Mouse (Mus musculus) frontal cortex, postnatal 36 days (tissue): Measurements from ENCODE around the gene Rtf1.

Experiments used
- DNase-seq, 2 experiments: peaks; one replicate each; pipeline ENCODE4 v3.0.0; 2022; ENCODE audit warnings: low spot score in 2 of 2

Gene Rtf1

GRCm38 (mm10) chr2:119730735-119731134, 55.9 kb downstream of the Rtf1 start:
- no peak for DNase-seq

- DNase-seq = no peak
These were observed 62.3 kb downstream of the Rtf1 start for GRCm38 (mm10) chr2:119737124-119737523.

DNA sequence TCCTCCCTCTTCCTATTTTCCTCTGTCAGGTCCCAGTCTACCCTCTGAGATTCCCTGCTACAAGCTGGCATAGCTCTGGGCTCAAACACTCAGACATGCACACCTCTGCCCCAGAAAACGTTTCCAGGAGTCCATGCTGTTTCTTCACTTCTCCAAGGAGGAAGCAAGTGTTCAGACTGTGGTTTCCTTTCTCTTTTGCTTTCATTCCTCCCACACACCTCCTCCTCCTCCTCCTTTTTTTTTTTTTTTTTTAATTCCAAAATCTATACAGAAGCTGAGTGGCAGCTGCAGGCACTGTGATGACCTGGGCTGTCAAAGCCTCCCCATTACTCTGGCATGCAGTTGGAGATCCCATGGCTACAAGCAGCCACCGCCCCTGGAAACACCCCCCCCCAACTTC, 65.7 kb downstream of the Rtf1 start:
- no peak for DNase-seq

GRCm38 (mm10) chr2:119741581-119742411, 66.9 kb downstream of the Rtf1 start, which contains the start of gene Itpka:
Gene Itpka (plus strand): TSS chr2:119742337.
- DNase-seq = no peak

GRCm38 (mm10) chr2:119742461-119743175, 67.8 kb downstream of the Rtf1 start:
- DNase-seq = peak in 1 of 2 experiments; percentile 65

DNA sequence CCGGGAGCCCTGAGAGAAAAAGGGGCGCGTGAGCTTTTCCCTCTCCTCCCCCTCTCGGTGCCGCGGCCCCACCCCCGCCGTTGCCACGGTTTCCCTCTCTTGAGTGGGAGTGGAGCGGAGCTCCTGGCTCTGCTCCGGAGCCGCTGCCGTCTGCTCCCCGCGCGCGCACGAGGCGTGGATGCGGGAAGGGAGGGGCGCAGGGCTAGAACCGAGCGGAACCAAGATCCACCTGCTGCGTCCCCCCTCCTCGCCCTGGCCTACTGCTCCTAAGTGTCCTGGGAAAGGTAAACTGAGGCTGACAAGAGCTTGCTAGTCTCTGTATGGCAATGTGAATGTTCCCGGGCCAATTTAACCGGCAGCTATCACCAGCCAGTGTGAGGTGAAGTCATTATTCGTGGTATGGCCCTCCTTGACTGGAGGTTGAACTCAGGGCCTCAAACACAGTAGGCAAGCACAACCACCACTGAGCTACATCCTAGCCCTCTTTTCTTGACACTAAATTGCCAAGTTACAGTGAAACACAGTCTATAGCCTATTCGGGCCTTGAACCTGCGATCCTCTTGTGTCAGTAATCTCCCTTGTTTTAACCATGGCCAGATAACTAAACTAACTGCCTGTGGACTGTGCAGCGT, 68.4 kb downstream of the Rtf1 start:
- peak; percentile 70 to 74 for DNase-seq

DNA sequence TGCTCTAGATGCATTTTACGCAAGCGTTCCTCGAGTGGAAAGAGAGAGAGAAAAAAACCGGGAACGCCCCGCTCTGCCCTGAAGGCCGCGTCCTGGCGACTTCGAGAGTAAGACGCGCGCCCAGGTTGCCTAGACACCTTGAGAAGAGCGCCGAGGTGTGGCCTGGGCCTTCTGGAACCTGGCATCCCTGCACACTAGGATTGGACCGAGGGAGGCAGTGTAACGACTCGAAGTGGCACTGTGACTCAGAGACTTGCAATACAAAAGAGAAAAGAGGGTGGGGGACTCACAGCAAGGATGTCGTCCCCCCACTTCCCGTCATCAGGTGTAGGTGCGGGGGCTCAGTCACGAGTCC, 68.9 kb downstream of the Rtf1 start:
- DNase-seq = no peak

GRCm38 (mm10) chr2:119744163-119745111, 69.6 kb downstream of the Rtf1 start:
- DNase-seq = no peak

- no peak for DNase-seq
These were observed 70.4 kb downstream of the Rtf1 start for GRCm38 (mm10) chr2:119745281-119745680.

DNA sequence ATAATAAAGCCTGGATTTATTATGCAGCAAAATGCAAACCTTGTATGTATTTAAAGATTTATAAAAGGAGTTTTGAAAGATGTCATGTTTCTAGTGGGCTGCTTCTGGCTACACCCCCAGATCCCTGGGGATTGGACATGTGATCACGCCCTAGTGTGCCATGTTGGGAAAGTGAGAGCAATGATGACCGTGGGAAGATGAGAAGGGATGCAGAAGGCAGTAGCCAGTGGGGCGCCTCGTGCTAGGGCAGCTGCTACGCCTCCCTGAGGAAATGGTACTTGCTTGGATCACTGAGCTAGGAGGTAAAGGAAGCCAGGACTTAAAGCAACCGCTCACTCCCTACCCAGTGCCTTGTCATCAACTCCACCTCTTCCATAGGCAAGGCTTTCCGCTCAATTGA, 72.7 kb downstream of the Rtf1 start:
- DNase-seq = peak; percentile 73 to 86

GRCm38 (mm10) chr2:119749260-119749659, 74.4 kb downstream of the Rtf1 start:
- no peak for DNase-seq

DNA sequence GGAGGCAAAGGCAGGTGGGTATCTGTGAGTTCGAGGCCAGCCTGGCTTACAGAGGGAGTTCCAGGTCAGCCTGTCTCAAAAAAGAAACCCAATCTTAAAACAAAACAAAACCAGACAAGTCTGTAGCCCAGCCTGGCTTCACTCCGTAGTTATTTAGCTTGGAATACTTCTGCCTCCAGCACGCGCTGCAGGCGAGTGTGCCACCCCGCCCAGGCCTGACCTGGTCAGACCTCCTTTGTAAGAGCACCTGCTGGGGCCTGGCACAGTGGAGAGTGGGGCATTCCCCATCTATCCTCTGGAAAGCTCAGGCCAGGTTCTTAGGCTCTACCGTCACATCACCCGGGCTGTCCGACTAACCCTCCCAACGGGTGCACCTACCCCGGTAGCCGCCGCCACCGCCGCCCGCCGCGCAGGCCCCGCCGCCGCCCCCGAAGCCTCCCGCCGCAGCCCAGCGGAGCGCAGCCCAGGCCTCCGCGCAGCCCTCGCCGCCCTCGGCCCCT, 82.8 kb downstream of the Rtf1 start:
- DNase-seq = no peak

DNA sequence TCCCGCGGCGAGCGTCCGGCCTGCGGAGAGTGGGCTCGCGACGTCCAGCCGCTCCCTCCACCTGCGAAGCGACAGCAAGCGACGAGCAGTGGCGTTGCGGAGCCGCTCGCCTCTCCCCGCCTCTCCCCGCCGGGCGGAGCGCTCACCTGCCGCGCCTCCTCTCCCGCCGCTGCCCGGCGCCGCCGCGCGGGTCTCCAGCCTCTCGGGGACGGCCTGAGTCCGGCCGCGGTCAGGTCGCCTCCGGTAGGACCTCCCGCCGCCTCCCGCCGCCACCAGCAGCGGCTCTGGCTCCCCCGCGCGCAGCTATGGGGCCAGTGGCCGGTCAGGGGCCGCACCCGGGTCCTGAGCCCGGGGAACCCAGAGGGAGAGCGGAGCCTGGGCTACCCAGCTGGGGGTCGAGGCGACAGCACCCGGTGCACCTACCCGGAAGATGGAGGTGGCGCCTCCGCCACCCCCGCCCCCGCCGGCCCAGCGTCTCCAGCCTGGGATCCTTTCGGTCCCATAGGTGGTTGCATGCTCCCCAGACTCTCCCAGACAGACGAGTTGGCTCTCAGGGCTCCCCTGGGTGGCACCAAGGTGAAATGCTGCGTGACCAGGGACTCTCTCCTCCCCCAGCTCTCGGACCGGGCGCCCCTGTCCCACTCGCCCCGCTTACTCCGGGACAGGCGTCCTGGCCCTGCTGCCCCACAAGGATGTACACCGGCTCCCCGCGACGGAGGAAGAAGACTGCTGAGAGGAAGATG, 83.4 kb downstream of the Rtf1 start:
- no peak for DNase-seq

DNA sequence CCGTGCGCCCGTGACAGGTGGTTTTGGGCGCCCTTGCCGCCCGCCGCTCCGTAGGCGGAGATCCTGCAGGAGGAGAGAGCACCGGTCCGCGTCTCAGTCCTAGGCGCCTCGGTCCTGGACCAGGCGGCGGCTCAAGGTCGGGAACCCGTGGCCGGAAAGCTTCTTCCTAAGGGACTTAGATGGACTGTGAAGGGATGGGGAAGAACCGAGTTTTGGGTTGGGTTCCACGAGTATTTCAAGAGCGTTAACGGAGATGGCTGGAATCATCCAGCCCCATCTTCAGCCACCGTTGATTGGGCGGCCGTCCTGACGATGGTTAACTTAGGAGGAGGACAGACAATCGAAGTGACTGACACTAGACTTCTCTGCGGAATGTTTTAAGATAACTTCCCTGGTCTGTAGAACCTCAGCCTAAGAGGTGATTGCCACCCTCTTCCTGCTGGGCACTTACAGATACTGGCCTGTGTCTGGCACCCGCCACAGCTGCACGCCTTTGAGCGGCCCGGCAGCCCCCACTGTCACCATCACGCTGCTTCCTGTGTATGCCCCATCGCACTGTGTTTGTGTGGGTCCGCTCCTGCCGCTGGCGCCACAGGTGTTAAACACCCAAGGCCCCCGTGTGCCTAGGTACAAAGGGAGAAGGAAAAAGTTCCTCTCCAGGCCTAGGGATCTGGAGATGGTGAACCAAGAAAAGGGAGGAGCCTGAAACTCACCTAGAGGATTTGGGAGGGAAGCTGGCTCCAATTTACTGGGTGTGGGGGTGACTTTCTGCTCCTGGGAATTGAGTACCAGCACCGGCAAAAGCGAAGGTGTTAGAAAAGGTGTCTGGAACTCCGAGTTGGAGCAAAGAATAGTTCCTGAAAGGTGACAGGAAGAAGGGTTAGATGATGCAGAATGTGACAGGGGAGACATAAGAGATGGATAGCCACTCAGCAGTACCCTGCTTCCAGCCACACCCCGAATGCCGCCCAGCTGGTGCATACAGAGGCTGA, 84.3 kb downstream of the Rtf1 start:
- DNase-seq = no peak

- no peak for DNase-seq
These were observed 85.4 kb downstream of the Rtf1 start, which contains the start of gene Ltk for GRCm38 (mm10) chr2:119760251-119760650. Gene Ltk (minus strand): TSS chr2:119760431.

DNA sequence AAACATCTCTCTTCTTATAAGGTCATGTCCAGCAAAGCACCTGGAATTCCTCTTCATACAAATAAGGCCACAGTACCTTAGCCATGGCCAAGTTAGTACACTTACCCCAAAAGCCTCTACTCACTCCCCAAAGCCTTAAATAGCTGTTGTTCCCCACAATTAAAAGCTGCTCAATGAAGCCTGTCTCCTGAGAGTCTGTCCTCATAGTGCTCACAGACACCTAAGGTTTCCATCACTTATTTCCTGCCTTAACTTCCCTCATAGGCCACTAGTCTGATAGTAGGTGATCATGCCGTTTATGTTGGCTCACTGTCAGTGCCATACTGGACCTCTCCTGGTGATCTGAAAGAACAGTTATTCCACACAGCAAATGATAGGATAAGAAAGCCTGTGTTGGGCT, 87.4 kb downstream of the Rtf1 start:
- no peak for DNase-seq

DNA sequence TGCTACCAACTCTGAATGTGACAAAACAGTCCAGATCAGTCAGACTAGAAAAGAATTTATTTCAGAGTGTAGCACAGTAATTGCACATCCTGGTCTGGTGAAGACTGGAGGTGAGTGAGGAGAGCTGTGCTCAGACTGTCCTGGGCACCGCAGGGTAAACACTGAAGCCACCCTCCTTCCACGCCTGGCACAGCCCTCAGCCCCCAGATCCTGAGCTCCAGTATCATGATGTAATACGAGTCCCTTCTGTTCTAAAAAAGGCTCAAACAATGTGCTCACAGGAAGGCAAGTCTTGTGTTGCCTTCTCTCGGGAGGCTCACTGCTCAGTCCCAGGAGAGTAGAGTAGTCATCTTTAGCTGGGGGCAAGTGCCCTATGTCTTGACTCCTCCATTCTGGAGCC, 89.1 kb downstream of the Rtf1 start:
- DNase-seq = no peak

GRCm38 (mm10) chr2:119767246-119767645, 92.4 kb downstream of the Rtf1 start:
- no peak for DNase-seq
